Mouse (Mus musculus) urinary bladder, postnatal 25 days (tissue): ENCODE data around the gene Rbl2.

ENCODE experiments used
- DNase-seq: peaks from one replicate; pipeline ENCODE4 v3.0.0; 2022; ENCODE audit warnings: low spot score

Gene Rbl2

DNA sequence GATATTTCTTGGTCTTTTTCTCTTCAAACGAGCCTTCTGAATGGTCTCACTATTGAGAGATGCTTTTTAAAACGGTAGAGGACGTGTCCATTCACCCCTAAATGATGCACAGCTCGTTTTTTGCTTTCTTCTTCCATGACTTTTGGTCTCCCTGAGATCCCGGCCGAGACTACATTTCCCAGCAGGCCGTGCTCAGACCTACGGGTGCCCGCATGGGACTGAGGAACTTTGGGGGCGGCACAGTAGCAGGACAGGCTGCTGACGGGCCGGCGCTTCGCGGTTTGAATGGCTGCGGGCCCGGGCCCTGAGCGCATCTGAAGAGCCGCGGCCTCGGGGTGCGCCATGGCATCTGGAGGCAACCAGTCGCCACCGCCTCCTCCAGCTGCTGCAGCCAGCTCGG lies at the start of gene Rbl2:
Gene Rbl2 (plus strand): TSS at position 224 of the 400 bp plus-strand sequence.
- peak; percentile 90 for DNase-seq

DNA sequence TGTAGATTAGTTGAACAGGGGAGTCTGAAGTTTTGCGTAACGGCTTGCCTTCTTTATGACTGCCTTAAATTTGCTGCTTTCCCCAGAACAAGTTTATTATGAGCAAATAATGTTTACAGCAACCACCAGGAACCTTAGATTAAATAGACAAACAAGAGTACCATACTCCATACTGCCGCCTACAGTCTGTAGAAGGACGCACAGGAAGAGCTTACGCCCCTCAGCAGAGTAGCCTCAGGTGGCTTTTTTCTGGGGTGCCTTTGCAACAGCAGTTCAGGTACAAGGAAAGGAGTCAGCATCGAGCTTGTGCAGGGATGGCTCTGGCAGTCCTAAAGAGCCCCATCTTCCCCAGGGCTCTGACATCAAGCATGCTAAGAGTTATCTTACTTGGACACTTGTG lies 35.4 kb upstream of the Rbl2 start:
- DNase-seq, result no peak

DNA sequence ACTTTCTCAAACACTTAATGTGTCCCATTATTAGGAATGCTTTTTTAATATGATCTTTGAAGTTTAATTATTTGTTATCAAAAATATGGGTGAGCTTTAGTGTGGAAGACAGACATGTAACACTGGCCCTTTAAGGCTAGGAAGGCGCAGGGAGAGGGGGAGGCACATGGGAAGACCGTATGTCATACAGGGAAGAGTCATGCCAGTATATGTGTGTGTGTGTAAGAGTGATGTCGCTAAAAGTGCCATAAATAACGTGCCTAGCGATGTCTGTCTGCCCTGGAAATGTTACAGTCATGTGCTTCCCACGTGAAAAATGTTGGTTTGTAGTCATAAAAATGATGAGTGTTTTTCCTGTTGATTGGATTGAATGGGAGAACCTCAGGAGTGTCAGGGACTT lies 33.0 kb upstream of the Rbl2 start:
- no peak for DNase-seq

DNA sequence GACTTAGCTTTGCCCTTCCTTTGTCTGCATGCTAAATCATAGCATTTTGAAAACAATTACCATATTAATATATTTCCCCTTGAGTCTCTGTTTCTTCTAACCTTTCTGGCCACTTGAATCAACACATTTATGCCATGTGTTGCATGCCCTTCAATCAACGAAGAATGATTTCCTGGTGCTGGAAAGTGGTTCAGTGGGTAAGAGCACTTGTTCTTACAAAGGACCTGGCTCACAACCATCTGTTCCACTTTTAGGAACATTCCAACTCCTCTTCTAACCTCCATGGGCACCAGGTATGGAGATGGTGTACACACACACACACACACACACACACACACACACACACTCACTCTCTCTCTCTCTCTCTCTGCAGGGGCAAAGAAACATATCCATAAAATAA lies 31.2 kb upstream of the Rbl2 start:
- no peak for DNase-seq

DNA sequence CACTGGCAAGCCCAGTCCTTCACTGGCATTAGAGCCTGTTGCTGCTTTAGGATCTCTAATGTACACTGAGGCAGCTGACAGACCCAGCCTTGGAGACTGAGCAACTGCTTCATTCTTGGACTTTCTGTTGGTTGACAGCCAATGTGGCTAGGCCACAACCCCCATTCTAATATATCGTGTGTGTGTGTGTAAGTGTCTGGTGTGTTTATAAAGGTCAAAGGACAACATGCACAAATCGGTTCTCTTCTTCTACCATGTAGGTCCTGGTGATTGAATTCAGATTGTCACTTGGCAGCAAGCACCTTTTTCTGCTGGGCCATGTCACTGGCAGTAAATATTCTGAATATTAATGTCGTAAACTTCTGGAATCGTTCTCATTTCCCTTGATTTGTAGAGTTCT lies 23.5 kb upstream of the Rbl2 start:
- no peak for DNase-seq

DNA sequence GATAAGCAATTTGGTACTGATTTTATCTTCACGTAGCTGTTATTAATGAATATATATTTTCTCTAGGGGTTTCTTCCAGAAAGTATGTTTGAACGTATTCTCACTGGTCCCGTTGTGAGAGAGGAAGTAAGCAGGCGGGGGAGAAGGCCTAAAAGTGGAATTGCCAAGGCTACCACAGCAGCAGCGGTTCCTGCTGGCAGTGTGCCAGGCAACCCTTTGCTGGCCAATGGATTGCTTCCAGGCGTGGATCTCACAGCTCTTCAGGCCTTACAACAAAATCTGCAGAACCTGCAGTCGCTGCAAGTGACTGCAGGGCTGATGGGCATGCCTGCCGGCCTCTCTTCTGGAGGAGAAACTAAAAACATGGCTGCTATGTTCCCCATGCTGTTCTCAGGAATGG lies 18.8 kb upstream of the Rbl2 start:
- peak; percentile 22 for DNase-seq

DNA sequence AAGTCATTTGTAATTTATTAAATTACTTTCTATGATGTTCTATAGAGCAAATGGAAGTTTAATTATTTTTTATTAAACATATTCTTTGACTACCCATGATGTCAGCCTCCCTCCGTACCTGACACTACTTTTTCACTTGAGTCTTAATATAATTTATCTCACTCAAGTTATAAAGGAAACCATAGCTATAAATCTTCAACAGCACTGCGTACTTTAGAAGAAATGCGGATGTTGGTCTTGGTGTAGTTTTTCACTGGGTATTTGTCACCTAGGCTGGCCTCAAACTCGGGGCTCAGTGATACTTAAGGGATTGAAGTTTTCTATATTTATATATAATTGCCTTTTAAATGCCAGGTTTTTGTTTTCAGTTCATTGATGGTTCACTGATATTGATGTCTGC lies 15.4 kb upstream of the Rbl2 start:
- DNase-seq, result no peak

DNA sequence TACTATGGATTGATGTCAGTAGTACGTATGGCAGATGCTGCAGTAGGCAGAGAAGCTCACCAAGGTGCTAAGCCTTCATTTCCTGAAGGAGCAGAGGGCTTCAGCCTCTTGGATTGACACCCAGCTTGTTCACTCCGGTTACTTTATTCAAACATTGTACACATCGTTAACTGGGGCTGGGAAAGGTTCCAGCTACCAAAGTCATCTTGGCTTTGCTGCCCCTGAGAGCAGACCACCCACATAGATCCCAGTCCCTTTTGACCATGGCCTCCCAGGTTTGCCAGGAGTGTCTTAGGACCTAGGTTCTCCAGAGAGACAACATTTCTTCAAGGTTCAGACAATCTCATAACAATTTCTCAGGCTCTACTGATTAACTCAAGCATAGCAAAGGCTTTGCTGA lies 13.0 kb upstream of the Rbl2 start:
- no peak for DNase-seq

DNA sequence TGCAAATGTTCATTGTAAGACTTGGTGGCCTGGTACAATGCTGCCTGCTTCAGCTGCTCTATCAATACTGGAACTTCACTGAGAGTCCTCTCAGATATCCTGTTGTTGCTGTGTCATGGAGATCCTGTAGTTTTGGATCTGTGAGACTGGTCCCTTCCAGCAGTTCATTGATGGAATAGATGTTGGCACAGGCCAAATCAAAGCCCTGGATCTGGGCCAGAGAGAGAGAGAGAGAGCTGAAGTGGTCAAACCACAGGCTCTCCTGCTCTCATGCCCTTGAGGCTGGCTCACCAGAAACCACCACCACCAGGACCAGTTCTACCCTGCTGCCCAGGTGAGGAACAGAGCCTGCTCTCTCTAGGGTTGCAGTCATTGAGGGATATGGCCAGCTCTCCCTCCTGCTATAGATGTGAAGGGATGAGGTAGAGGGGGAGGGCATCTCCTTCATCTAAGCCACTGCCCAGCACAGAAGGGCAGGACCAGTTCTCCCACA lies 10.7 kb upstream of the Rbl2 start:
- DNase-seq, result no peak

DNA sequence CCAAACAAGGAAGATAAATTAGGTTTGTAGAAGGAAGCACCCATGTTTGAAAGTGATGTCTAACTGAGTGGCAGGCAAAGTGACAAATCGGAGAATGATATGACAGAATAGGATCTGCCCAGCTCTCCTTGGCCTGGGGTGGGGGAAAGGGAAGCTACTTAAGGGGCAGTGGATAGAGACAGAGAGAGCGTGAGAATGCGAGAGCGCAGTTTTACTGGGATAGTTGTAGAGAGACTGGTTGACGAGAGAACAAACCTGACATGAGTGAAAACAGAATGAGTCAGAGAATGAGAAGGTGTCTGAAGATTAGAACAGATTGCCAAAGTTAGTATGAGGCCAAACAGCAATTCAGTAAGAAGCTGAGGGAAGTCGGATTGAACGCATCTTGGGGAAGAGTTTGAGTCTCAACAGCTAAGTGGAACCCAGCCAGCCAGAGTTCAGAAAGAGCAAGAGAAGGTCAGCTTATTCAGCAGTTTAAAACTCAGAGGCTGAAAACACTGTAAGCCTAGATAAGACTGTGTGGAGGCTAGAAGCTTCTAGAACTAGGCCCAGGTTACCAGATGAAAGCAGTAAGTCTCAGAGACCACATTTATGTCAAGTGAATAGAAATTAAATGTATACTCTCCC lies 9.9 kb upstream of the Rbl2 start:
- no peak for DNase-seq

DNA sequence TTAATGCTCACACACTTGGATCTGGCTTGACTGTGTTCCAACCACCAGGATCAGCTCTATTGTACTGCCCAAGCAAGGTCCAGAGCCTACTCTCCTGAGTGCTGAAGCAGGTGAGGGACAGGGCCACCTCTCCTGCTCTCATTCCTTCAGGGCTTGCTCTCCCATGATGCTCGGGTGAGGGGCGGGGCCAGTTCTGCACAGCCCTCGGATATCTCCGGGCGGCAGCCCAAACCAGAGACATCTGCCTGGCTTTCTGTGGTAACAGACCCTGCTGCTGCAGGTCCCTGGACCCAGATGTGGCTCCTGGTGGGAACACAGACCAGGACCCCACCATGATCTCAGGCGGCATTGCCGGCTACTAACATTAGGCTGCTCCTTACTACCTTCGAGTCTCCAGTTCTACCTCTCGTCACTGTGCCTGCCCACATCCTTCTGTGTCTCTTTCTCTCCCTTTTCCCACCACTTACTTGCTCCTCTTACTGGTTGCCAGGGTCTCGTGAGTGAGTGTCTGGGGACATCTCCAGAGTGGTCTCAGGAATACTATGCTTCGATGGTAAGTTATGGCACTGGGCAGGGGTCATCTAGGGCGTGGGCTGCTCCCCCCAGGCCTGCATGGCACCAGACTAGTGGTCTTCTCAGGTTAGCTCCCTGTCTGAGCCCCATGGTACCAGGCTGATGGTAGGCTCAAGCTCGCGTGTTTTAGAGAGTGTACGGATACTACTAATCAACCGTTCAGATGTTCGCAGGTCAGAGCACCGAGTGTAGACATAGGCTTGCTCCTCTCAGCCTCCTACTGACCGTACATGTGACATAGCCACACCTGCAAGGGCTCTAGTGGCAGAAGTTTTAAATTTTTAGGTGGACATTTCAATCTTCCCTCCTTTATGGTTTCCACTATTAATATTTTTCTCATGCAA lies 9.0 kb upstream of the Rbl2 start:
- no peak for DNase-seq

DNA sequence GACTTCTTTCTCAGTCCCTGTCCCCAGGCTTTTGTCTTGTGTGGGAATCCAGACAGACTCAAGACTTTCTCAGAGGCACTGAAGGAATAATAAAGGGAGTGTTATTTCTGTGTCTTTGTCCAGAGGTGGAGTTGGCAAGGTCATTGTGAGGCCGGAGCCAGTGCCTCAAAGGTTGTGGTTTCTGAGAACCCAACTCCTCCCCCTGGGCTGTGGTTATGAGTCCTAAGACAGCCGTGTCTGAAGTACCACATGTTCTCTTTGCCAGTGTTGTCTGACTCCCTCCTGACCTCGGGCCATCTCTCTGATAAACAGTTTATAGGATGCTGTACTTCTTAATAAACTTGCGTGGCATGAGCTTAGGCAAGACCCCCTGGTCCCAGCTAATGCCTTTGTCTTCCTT lies 4.7 kb upstream of the Rbl2 start:
- DNase-seq, result no peak

DNA sequence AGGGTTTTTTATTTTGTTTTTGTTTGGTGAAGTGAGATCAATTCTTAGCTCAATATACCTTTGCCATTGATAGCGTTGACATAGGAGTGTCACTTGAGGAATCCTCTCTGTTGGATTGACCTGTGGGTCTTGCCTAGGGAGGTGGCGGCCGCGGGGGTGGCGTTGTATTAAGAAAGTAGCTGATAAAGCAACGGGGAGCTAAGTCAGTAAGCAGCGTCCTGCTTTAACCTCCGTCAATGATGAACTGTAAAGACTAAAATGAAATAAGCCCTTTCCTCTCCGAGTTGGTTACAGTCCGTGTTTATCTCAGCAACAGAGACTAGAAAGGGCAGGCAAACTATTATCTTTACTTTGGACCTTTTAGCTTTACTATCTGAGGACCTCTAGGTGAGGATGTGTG lies 450 bp upstream of the Rbl2 start:
- DNase-seq, result no peak

DNA sequence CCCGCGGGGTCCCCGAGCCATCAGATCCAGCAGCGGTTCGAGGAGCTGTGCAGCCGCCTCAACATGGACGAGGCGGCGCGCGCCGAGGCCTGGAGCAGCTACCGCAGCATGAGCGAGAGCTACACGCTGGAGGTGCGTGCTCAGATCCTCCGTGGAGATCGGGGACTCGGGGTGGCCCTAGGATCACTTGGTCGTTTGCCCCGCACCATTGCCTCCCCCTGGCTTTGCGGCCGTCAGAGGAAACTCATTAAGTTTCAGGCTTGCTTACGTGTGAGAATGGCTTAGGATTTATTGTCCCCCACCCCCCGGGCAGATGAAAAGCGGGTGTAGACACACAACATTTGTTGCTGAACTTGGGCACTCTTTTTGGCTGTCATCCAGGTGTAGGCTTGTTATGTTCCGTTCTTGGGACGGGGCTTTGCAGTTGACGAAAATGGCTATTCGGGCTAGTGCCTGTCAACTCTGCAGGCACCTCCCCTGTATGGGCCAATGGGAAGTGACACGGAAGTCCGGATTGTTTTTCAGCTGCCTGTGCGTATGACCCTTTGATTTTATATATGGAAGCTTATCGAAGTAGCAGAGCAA lies 510 bp downstream of the Rbl2 start:
- peak; percentile 64 for DNase-seq

DNA sequence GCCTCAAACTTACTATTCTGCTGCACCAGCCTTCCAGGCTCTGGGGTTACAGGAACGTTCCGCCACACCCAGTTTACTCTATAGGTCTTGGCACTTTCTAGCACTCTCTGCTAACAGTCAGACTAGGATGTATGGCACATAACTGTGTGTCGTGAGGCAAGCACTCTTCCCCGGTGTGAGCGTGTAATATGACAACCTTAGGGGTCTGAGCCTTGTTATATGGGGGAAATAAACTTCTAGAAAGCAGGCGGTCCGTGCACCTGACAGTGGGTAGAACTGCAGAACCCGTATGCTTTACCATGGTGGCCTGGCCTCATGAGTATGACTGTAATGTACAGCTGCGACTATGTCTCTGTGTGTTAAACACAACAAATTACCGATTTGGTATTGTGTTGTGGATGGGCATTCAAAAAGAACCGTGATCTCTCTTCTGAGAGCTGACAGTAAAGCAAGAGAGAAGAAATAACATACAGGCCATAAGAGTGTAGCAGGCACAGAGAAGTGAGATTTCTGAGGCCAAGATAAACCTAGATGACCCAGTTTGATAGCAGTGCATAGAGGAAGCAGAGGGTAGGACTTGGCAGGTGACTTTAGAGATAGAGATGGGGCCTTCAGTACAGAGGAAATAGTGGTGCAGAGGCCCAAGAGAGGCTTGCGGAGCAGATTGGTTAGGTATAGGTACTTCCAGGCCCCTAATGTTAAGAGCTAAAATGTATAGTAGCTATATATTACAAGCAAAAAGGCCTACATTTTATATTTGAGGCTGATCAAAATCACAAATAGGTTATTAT lies 7.4 kb downstream of the Rbl2 start:
- DNase-seq, result no peak

DNA sequence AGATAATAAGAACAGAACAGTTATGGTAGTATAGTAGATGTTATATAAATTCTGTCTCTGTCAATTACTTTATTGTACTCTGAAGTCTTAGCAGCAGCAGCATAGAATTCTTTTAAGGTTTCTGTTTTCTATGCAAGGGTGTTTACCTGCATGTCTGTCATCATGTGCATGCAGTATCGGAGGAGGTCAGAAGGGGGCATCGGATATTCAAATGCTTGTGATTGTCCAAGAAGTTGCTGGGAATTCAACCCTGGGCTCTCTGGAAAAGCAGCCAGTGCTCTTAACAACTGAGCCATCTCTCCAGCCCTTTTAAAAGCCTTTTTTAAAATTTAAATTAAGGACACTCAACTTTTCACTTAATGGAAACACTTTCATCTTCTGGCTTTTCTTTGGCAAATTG lies 9.8 kb downstream of the Rbl2 start:
- DNase-seq, result no peak

DNA sequence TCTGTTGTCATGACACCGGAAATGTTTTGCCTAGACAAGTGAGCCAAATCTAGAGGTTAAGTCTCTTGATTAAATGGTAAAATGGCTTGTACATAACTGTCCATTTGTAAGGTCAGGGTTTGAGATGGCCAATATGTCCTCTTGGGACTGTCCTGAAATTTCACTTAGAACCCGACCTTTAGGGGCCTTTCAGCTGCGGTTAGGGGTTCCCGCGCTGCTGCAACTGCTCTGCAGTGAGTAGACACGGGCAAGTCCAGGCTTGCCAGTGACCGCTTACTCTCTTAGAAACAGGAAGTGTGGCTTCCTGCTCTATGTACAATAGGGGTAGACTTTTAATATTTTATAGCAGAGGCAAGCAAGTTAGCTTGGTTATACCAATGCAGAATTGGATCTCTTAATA lies 12.1 kb downstream of the Rbl2 start:
- no peak for DNase-seq

DNA sequence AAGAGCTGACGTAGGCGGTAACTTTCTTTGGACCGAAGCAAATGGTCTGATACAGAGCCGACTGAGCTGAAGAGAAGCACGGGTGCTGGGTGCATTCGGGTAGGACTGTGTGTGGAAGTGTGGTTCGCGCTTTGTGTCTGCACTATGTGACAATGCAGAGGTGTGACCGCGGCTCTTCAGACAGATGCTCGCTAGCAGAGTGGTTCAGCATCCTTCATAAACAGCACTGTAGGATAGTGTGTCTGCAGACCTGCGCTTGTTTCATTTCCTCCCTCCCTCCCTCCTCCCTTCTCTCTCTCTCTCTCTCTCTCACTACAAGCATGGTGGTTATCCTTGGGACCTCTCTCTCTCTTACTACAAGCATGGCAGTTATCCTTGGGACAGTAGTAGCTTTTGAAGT lies 12.6 kb downstream of the Rbl2 start:
- DNase-seq, result no peak

DNA sequence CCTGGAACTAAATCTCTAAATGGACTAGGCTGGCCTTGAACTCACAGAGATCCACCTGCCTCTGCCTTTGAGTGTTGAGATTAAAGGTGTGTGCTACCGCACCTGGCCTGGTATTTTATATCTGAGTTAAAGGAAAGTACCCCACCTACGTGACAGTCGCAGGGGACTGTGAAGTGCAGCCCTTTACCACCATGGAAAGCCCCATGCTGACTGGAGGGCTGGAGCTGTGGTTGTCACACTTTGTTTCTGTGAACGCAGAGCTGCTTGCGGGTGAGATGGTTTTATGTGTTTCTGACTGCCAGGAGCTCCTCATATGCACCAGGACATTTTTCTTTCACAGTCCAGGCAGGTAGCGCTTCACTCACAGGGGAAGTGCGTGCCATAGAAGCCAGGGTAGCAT lies 18.6 kb downstream of the Rbl2 start:
- DNase-seq, result no peak

DNA sequence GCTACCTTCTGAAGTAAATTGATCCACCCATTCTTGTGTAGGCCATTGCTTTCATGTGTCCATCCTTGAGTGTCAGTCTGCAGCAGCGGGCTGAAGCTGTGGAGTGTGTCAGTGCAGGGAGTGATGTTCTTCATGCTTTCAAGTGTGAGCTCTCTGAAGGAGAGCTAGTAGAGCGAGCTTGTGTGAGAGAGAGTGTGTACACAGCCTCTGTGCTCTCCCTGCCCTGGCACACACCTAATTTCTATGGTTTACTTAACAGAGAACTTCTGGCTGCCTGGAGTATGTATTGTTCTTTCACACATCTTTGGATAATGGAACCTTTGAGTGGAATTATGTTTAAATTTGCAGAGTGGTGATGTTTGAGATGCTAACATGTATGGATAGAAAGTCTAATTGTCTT lies 19.7 kb downstream of the Rbl2 start:
- no peak for DNase-seq

DNA sequence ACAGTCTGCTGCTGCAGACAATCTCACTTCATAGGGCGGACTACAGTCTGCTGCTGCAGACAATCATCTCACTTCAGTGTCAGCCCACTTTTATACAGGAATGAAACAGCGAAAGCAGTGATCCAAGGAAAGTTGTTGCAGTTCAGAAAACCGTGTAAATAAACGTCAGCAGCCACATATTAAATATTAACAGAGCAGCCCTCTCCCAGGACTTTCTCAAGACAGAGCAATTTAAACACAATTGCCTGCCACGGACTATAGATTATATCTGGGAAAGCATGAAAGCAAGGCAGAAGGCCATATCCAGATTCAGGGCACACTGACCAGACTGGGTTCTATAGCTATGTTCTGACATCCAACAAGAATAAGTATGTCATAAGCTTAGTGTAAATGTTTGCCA lies 24.3 kb downstream of the Rbl2 start:
- no peak for DNase-seq

DNA sequence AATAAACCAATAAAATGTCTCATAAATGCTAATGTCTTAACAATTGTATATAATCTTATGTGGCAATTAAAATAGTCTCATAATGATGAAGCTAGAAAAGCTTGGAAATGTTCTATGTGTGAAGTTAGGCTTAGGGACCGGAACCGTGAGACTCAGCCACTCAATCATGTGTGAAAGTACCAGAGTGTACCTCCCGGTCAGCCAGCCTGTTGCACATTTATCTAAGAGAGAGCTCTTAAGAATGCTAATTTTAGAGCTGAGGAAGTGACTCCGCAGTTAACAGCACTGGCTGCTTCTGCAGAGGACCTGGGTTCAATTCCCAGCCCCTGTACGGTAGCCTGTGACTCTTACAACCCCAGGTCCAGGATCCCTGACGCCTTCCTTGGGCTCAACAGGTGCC lies 28.2 kb downstream of the Rbl2 start:
- DNase-seq, result no peak
